Mouse (Mus musculus) stomach, postnatal 0 days (tissue): ENCODE measurements around the gene Ern1.

Experiments used
- CTCF ChIP-seq: IDR thresholded peaks from 2 replicates; pipeline ENCODE4 v1.5.1; 2016; ENCODE audit warnings: antibody characterized with exemption, low read depth, mild to moderate bottlenecking, moderate library complexity
- EP300 ChIP-seq: optimal IDR thresholded peaks from 2 replicates; pipeline ENCODE3; 2016; ENCODE audit warnings: antibody characterized with exemption

DNA sequence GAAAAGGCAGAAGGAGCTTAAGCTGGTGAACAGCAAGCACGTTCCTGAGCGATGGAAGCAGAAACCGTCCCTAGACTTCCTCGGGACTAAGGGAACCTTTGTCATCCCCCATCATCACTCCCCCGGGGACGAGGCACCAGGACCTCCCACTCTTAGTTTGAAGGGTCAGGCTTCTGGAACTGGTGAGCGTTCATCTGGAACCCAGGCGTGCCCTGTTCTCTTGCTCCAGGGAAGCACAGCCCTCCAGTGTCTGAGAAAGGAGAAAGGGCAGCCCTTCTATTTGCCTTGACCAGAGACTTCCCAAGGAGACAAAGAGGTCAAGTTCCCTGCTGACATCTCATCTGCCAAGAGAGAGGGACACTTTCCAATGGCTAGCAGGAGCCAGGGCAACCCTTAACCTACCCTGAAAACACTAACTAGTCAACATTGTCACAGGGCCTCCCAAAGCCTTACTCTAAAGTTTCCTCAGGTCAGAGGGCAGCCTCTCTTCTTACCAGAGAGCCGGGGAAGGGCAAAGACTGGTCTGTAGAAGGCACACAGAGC, 44.7 kb upstream of the Ern1 start:
- no peak for TF ChIP-seq CTCF
- TF ChIP-seq EP300: no peak
